Mouse (Mus musculus) liver, embryonic 14.5 days (tissue): ENCODE measurements around the gene Tusc2. TPM values are rescaled to one million over a fixed set of nuclear protein-coding genes. Genes with fewer than 3 reads are reported as not detected.
"Not testable (repeated sequence)": the region's sequence is repeated elsewhere in the genome, so short reads cannot be mapped to it uniquely, and the experiment has no call there.

Source experiments
- ATAC-seq: fragments of 200-750 bp; cut with Nextera tagmentation; 2 replicates; pipeline ENCODE4 v1.8.0; 2017; ENCODE audit warnings: moderate number of reproducible peaks, mild to moderate bottlenecking, moderate library complexity; ENCODE audit not compliant: insufficient read depth
- DNase-seq, 3 experiments: peaks; one replicate each; pipeline ENCODE4 v3.0.0-alpha.2; 2012 to 2013; ENCODE audit warnings: low read depth in 3 of 3, low spot score in 3 of 3
- H3K27ac ChIP-seq: fragments of 300-500 bp; sonication (generic); 2 replicates; pipeline ENCODE4 v1.5.1; 2014; ENCODE audit warnings: moderate library complexity, mild to moderate bottlenecking, control low read depth, inconsistent platforms
- H3K27me3 ChIP-seq: fragments of 300-500 bp; sonication (generic); 2 replicates; pipeline ENCODE4 v1.6.1; 2014; ENCODE audit warnings: mild to moderate bottlenecking, low read length, moderate library complexity; ENCODE audit not compliant: control insufficient read depth, insufficient read depth
- H3K36me3 ChIP-seq: fragments of 300-500 bp; sonication (generic); replicated peaks from 2 replicates; pipeline ENCODE4 v1.6.1; 2014; ENCODE audit warnings: low read depth; ENCODE audit not compliant: control insufficient read depth, insufficient read depth
- H3K4me1 ChIP-seq, 2 experiments: fragments of 200-500 bp in 1 of 2; fragments of 300-500 bp in 1 of 2; sonication (generic) in 1 of 2; replicated peaks; 2 replicates each; pipeline ENCODE4 v1.6.1; 2012 to 2014; ENCODE audit warnings: antibody characterized with exemption in 1 of 2, inconsistent platforms in 1 of 2, low read length in 1 of 2; ENCODE audit not compliant: control insufficient read depth in 2 of 2, insufficient read depth in 2 of 2
- H3K4me2 ChIP-seq: fragments of 300-500 bp; sonication (generic); 2 replicates; pipeline ENCODE4 v1.6.1; 2014; ENCODE audit warnings: low read depth, mild to moderate bottlenecking, control low read depth, moderate library complexity
- H3K4me3 ChIP-seq, 2 experiments: fragments of 200-500 bp in 1 of 2; fragments of 300-500 bp in 1 of 2; sonication (generic) in 1 of 2; 2 replicates each; pipeline ENCODE4 v1.5.1; 2012 to 2014; ENCODE audit warnings: low read depth in 2 of 2, low read length in 2 of 2, mild to moderate bottlenecking in 2 of 2, control low read depth in 1 of 2, inconsistent platforms in 1 of 2, moderate library complexity in 1 of 2; ENCODE audit not compliant: insufficient read depth in 1 of 2
- H3K9ac ChIP-seq: fragments of 300-500 bp; sonication (generic); replicated peaks from 2 replicates; pipeline ENCODE4 v1.6.1; 2014; ENCODE audit warnings: mild to moderate bottlenecking, control low read depth, moderate library complexity
- H3K9me3 ChIP-seq: fragments of 300-500 bp; sonication (generic); 2 replicates; pipeline ENCODE4 v1.6.1; 2016; ENCODE audit warnings: low read length, mixed read lengths; ENCODE audit not compliant: control insufficient read depth
- CTCF ChIP-seq: IDR thresholded peaks from 2 replicates; pipeline ENCODE4 v1.5.1; 2016; ENCODE audit warnings: antibody characterized with exemption, low read depth, control low read depth
- EP300 ChIP-seq: IDR thresholded peaks from 2 replicates; pipeline ENCODE4 v1.6.1; 2016; ENCODE audit warnings: antibody characterized with exemption, low read depth
- WGBS: fragments of 180-500 bp; shearing (Covaris S2); extraction: QIAGEN DNeasy Blood & Tissue Kit; methylation state at CpG from one replicate; pipeline ENCODE4 v1.1.7; 2014; ENCODE audit not compliant: insufficient replicate concordance; 5-methylcytosine and 5-hydroxymethylcytosine counted together
- polyA plus RNA-seq, 2 experiments: library from polyadenylated mRNA; depleted of rRNA in 1 of 2; stranded (reverse) in 1 of 2; unstranded in 1 of 2; fragments of >200 nt; fragmentation: Nextera tagmentation in 1 of 2; extraction: Ambion mirVana in 1 of 2; gene quantifications; 2 replicates each; pipeline versions ENCODE4 v1.2.1 to v1.2.3; 2012 to 2014

The Tusc2 gene
- polyA plus RNA-seq, 2 experiments = 22.6 to 39.7 TPM

DNA sequence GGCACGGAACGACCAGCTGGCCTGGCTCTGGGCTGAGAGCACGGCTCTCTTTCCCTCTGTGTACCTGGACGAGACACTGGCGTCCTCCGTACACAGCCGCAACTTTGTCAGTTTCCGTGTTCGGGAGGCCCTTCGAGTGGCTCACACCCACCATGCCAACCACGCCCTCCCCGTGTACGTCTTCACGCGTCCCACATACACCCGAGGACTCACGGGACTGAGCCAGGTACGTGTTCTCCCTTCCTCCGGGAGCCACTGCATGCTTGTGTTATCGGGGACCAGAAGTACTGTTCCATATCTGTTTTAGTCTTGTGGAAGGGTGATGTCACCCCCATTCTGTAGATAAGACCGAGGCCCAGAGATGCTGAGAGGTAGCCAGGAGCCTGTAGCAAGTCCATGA is 7.8 kb downstream of the Tusc2 start:
- H3K4me1 ChIP-seq = peaks cover 45 to 58% of the 10 kb centered on the region in 2 experiments

GRCm38 (mm10) chr9:107571534-107572326 is 8.7 kb downstream of the Tusc2 start:
- WGBS = 75% methylated on average over 22 of the region's 22 CpGs
- H3K27ac ChIP-seq = peak overlapping the region; percentile 84
- H3K4me1 ChIP-seq = peaks cover 50 to 60% of the 10 kb centered on the region in 2 experiments
- peak overlapping the region; percentile 86 to 88 for H3K4me3 ChIP-seq
- peaks cover 12% of the 10 kb centered on the region for H3K36me3 ChIP-seq
- TF ChIP-seq EP300 (no peak), CTCF (no peak)
- ATAC-seq (peak; percentile 32; the same call in 1 of the 2 replicates), DNase-seq (no peak)
- peak overlapping the region; percentile 87 for H3K9ac ChIP-seq
- H3K27me3 ChIP-seq = no peaks in the 10 kb centered on the region
- peak overlapping the region; percentile 85 for H3K4me2 ChIP-seq
- no peaks in the 10 kb centered on the region for H3K9me3 ChIP-seq

More for the DNA sequence above, 7.8 kb downstream of the Tusc2 start:
- WGBS = 38% methylated on average over 21 of the region's 21 CpGs
- Histone ChIP-seq H3K9ac (peak overlapping the region; percentile 87), H3K9me3 (no peaks in the 10 kb centered on the region), H3K27me3 (no peaks in the 10 kb centered on the region), H3K36me3 (peaks cover 12% of the 10 kb centered on the region), H3K27ac (peak overlapping the region; percentile 84), H3K4me2 (peak overlapping the region; percentile 85), H3K4me3 (peak overlapping the region; percentile 86 to 88)
- peak; percentile 71 for ATAC-seq
- TF ChIP-seq CTCF = no peak
- peak; percentile 89 for TF ChIP-seq EP300
- DNase-seq = peak; percentile 70 to 81 (median 75)

GRCm38 (mm10) chr9:107572327-107572662 is 9.2 kb downstream of the Tusc2 start:
- WGBS = 83% methylated on average over 2 of the region's 2 CpGs
- Histone ChIP-seq H3K36me3 (peaks cover 12% of the 10 kb centered on the region), H3K9ac (no peak overlapping the region; the same call in 1 of the 2 replicates), H3K27ac (peak overlapping the region; percentile 84), H3K27me3 (no peaks in the 10 kb centered on the region), H3K4me1 (peaks cover 53 to 59% of the 10 kb centered on the region in 2 experiments), H3K4me2 (peak overlapping the region; percentile 85), H3K4me3 (no peak overlapping the region; a peak in 1 of 4 replicates), H3K9me3 (no peaks in the 10 kb centered on the region)
- no peak for TF ChIP-seq EP300
- no peak for TF ChIP-seq CTCF
- ATAC-seq (no peak), DNase-seq (no peak)

GRCm38 (mm10) chr9:107573774-107574173 is 10.7 kb downstream of the Tusc2 start:
- WGBS = 70% methylated on average over 6 of the region's 6 CpGs
- H3K36me3 ChIP-seq = peaks cover 12% of the 10 kb centered on the region
- H3K9me3 ChIP-seq, H3K4me3 ChIP-seq, ATAC-seq, H3K27ac ChIP-seq, H3K27me3 ChIP-seq, H3K4me2 ChIP-seq, H3K9ac ChIP-seq, DNase-seq: not testable (repeated sequence)
- peaks cover 46 to 50% of the 10 kb centered on the region in 2 experiments for H3K4me1 ChIP-seq
- peak; percentile 48 for TF ChIP-seq CTCF

GRCm38 (mm10) chr9:107575579-107576356 is 12.7 kb downstream of the Tusc2 start:
- peaks cover 12% of the 10 kb centered on the region for H3K36me3 ChIP-seq
- peaks cover 39 to 48% of the 10 kb centered on the region in 2 experiments for H3K4me1 ChIP-seq
- H3K9me3 ChIP-seq = no peaks in the 10 kb centered on the region
- DNase-seq (no peak), ATAC-seq (no peak)
- H3K9ac ChIP-seq = no peak overlapping the region
- H3K27ac ChIP-seq = peak overlapping the region; percentile 53
- 79% methylated on average over 14 of the region's 14 CpGs for WGBS
- H3K4me3 ChIP-seq = no peak overlapping the region
- H3K27me3 ChIP-seq = no peaks in the 10 kb centered on the region
- no peak overlapping the region for H3K4me2 ChIP-seq
- TF ChIP-seq CTCF (no peak), EP300 (no peak)
